Mouse (Mus musculus): ENCODE results near the gene Hsdl1. TPM values are rescaled to one million over a fixed set of nuclear protein-coding genes. Genes with fewer than 3 reads are reported as not detected.

Gene Hsdl1
- 93.8 TPM for polyA plus RNA-seq (2017; shearing (Covaris generic))

GRCm38 (mm10) chr8:119574437-119575365, at the start of gene Hsdl1, which contains the start of gene Dnaaf1:
Gene Hsdl1, minus strand, starts transcription at chr8:119575183.
Gene Dnaaf1, plus strand, starts transcription at chr8:119575235.

GRCm38 (mm10) chr8:119612471-119612870, 37.5 kb upstream of the Hsdl1 start, which contains the start of gene Adad2:
Gene Adad2, plus strand, starts transcription at chr8:119612747.

GRCm38 (mm10) chr8:119604996-119605395, 30.0 kb upstream of the Hsdl1 start, which contains the start of gene Taf1c:
Gene Taf1c, minus strand, starts transcription at chr8:119605222.

GRCm38 (mm10) chr8:119558603-119559401, 16.2 kb downstream of the Hsdl1 start, which contains the start of gene Mbtps1:
Gene Mbtps1, minus strand, starts transcription at chr8:119558735.

Other genes with a start within 250 kb of the Hsdl1 start
- gene Hsbp1, start 230.7 kb downstream of the Hsdl1 start, polyA plus RNA-seq (2017; shearing (Covaris generic)), result 228 TPM
- gene Mlycd, start 180.3 kb downstream of the Hsdl1 start, polyA plus RNA-seq (2017; shearing (Covaris generic)), result 3.0 TPM
- 28.2 TPM for gene Osgin1, start 141.1 kb downstream of the Hsdl1 start, polyA plus RNA-seq (2017; shearing (Covaris generic))
- not detected for gene Necab2, start 128.5 kb downstream of the Hsdl1 start, polyA plus RNA-seq (2017; shearing (Covaris generic))
- gene Slc38a8, start 73.5 kb downstream of the Hsdl1 start, polyA plus RNA-seq (2017; shearing (Covaris generic)), result 0.10 TPM
- 114 TPM for gene Mbtps1, start 16.4 kb downstream of the Hsdl1 start, polyA plus RNA-seq (2017; shearing (Covaris generic))
- gene Dnaaf1, start 52 bp upstream of the Hsdl1 start, polyA plus RNA-seq (2017; shearing (Covaris generic)), result not detected
- gene Taf1c, start 30.0 kb upstream of the Hsdl1 start, polyA plus RNA-seq (2017; shearing (Covaris generic)), result 46.0 TPM
- not detected for gene Adad2, start 37.6 kb upstream of the Hsdl1 start, polyA plus RNA-seq (2017; shearing (Covaris generic))
- gene Kcng4, start 60.5 kb upstream of the Hsdl1 start, polyA plus RNA-seq (2017; shearing (Covaris generic)), result not detected
- not detected for gene Wfdc1, start 91.2 kb upstream of the Hsdl1 start, polyA plus RNA-seq (2017; shearing (Covaris generic))
- not detected for gene Atp2c2, start 124.8 kb upstream of the Hsdl1 start, polyA plus RNA-seq (2017; shearing (Covaris generic))
- 12.8 TPM for gene Tldc1, start 203.2 kb upstream of the Hsdl1 start, polyA plus RNA-seq (2017; shearing (Covaris generic))